Mouse (Mus musculus): ENCODE measurements around the gene Corin. TPM values are rescaled to one million over a fixed set of nuclear protein-coding genes. Genes with fewer than 3 reads are reported as not detected.

Gene Corin
- total RNA-seq, 1 experiment: 0.49 TPM

DNA sequence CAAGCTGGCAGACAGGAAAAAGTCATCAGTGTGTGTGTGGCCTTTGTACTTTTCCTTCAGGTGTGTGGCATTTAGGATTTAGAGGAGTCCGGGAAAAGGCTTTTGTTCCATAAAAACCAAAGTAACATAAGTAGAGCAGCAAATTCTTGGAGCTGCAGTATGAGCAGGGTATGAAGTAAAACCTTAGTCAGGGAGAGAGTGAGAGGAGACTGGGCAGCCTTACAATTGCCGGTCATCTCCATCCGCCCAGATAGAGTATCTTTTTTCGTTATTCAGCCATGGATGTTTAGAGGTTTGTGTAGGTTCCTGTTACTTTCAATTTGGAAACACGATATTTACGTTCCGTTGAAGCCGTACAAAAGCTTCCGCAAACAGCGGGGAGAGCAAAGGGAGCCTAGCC lies 247.2 kb downstream of the Corin start:
- no peaks in the 10 kb centered on the region for H3K4me1 ChIP-seq (ENCODE audit: control insufficient read depth in 2 of 2, insufficient read depth in 2 of 2, low read length in 2 of 2, poor library complexity in 1 of 2)
- TF ChIP-seq ZC3H11A (IDR thresholded peaks at IDR 0.05; ENCODE audit: borderline replicate concordance, low read depth, low read length): no peak
- TF ChIP-seq CHD2 (IDR thresholded peaks at IDR 0.05; ENCODE audit: low read depth, low read length): no peak
- TF ChIP-seq MAFK (IDR thresholded peaks at IDR 0.05; ENCODE audit: insufficient read depth, low read depth, low read length): no peak
- TF ChIP-seq ZNF384 (IDR thresholded peaks at IDR 0.05; ENCODE audit: low read depth, low read length): no peak
- TF ChIP-seq HCFC1 (IDR thresholded peaks at IDR 0.05; ENCODE audit: borderline replicate concordance, insufficient read depth, low read length): no peak
- no peaks in the 10 kb centered on the region for H3K9me3 ChIP-seq (ENCODE audit: control insufficient read depth, insufficient read depth, low read depth, low read length)
- no peak overlapping the region for H3K4me3 ChIP-seq (ENCODE audit: insufficient read depth in 1 of 2, low read depth in 1 of 2, low read length in 2 of 2, poor library complexity in 1 of 2, severe bottlenecking in 1 of 2)
- H3K9ac ChIP-seq (ENCODE audit: insufficient read depth, low read depth, low read length, poor library complexity, severe bottlenecking): no peak overlapping the region
- no peak for DNase-seq (ENCODE audit: low read depth, low spot score)
- H3K27ac ChIP-seq (ENCODE audit: insufficient read depth, low read depth, low read length, poor library complexity, severe bottlenecking): no peak overlapping the region
- in situ Hi-C loops (cut with MboI; ENCODE audit: low sequenced_read_pairs in 2 of 2, unreplicated experiment in 2 of 2): no loop called here
- no peaks in the 10 kb centered on the region for H3K36me3 ChIP-seq (ENCODE audit: control insufficient read depth, insufficient read depth, low read length, poor library complexity, severe bottlenecking)

- Histone ChIP-seq H3K4me1 (ENCODE audit: control insufficient read depth in 2 of 2, insufficient read depth in 2 of 2, low read length in 2 of 2, poor library complexity in 1 of 2) (no peaks in the 10 kb centered on the region), H3K27ac (ENCODE audit: insufficient read depth, low read depth, low read length, poor library complexity, severe bottlenecking) (no peak overlapping the region), H3K36me3 (ENCODE audit: control insufficient read depth, insufficient read depth, low read length, poor library complexity, severe bottlenecking) (no peaks in the 10 kb centered on the region), H3K9ac (ENCODE audit: insufficient read depth, low read depth, low read length, poor library complexity, severe bottlenecking) (no peak overlapping the region), H3K9me3 (ENCODE audit: control insufficient read depth, insufficient read depth, low read depth, low read length) (no peaks in the 10 kb centered on the region), H3K4me3 (ENCODE audit: insufficient read depth in 1 of 2, low read depth in 1 of 2, low read length in 2 of 2, poor library complexity in 1 of 2, severe bottlenecking in 1 of 2) (no peak overlapping the region)
- no peak for DNase-seq (ENCODE audit: low read depth, low spot score)
- no peak for TF ChIP-seq ZC3H11A (IDR thresholded peaks at IDR 0.05; ENCODE audit: borderline replicate concordance, low read depth, low read length)
- TF ChIP-seq CHD2 (IDR thresholded peaks at IDR 0.05; ENCODE audit: low read depth, low read length): no peak
- TF ChIP-seq ZNF384 (IDR thresholded peaks at IDR 0.05; ENCODE audit: low read depth, low read length): no peak
- TF ChIP-seq MAFK (IDR thresholded peaks at IDR 0.05; ENCODE audit: insufficient read depth, low read depth, low read length): no peak
- TF ChIP-seq HCFC1 (IDR thresholded peaks at IDR 0.05; ENCODE audit: borderline replicate concordance, insufficient read depth, low read length): no peak
- in situ Hi-C loops (cut with MboI; ENCODE audit: low sequenced_read_pairs in 2 of 2, unreplicated experiment in 2 of 2): no loop called here
Measured at GRCm38 (mm10) chr5:72254958-72255357, 249.3 kb downstream of the Corin start.

DNA sequence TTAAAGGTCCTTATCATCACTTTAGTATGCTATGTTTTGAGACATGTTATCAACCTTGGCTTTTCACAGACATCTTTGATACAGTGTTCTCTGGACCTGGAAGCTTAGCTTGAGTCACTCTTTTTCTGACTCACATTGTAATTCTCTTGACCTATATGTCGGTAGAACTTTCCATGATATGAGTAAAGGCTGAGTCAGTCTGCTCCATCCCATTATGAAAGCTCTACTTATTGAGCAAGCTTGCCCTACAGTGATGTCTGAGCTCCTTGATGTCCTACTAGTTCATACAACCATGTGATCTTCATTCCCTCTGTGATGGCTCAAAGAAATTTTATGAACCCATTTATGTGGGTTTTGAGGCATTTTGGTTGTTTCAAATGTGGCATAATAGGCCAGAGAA lies 254.1 kb downstream of the Corin start:
- H3K9ac ChIP-seq (ENCODE audit: insufficient read depth, low read depth, low read length, poor library complexity, severe bottlenecking): no peak overlapping the region
- no peak overlapping the region for H3K4me3 ChIP-seq (ENCODE audit: insufficient read depth in 1 of 2, low read depth in 1 of 2, low read length in 2 of 2, poor library complexity in 1 of 2, severe bottlenecking in 1 of 2)
- peaks cover 2% of the 10 kb centered on the region; the same call in 1 of the 2 replicates for H3K36me3 ChIP-seq (ENCODE audit: control insufficient read depth, insufficient read depth, low read length, poor library complexity, severe bottlenecking)
- H3K9me3 ChIP-seq (ENCODE audit: control insufficient read depth, insufficient read depth, low read depth, low read length): no peaks in the 10 kb centered on the region
- H3K27ac ChIP-seq (ENCODE audit: insufficient read depth, low read depth, low read length, poor library complexity, severe bottlenecking): no peak overlapping the region
- DNase-seq (ENCODE audit: low read depth, low spot score): no peak
- TF ChIP-seq ZC3H11A (IDR thresholded peaks at IDR 0.05; ENCODE audit: borderline replicate concordance, low read depth, low read length): no peak
- no peak for TF ChIP-seq ZNF384 (IDR thresholded peaks at IDR 0.05; ENCODE audit: low read depth, low read length)
- no peak for TF ChIP-seq MAFK (IDR thresholded peaks at IDR 0.05; ENCODE audit: insufficient read depth, low read depth, low read length)
- TF ChIP-seq HCFC1 (IDR thresholded peaks at IDR 0.05; ENCODE audit: borderline replicate concordance, insufficient read depth, low read length): no peak
- no peak for TF ChIP-seq CHD2 (IDR thresholded peaks at IDR 0.05; ENCODE audit: low read depth, low read length)
- in situ Hi-C loops (cut with MboI; ENCODE audit: low sequenced_read_pairs in 2 of 2, unreplicated experiment in 2 of 2): no loop called here
- H3K4me1 ChIP-seq (ENCODE audit: control insufficient read depth in 2 of 2, insufficient read depth in 2 of 2, low read length in 2 of 2, poor library complexity in 1 of 2): no peaks in the 10 kb centered on the region

Other genes with a start within 250 kb of the Corin start
- 10.6 and 13.4 TPM in 2 replicates for gene Nfxl1, start 55.2 kb upstream of the Corin start, total RNA-seq (2012; rRNA removed)
- 0.22 TPM in 1 of 2 replicates, not detected in the other for gene Zar1, start 76.8 kb upstream of the Corin start, total RNA-seq (2012; rRNA removed)
- not detected in 2 replicates for gene Gm5868, start 83.1 kb upstream of the Corin start, total RNA-seq (2012; rRNA removed)
- gene Cnga1, start 139.8 kb upstream of the Corin start, total RNA-seq (2012; rRNA removed): not detected in 2 replicates
- gene Nipal1, start 143.3 kb upstream of the Corin start, total RNA-seq (2012; rRNA removed): 0.11 and 0.22 TPM in 2 replicates
- 0.09 TPM in 1 of 2 replicates, not detected in the other for gene Txk, start 248.3 kb upstream of the Corin start, total RNA-seq (2012; rRNA removed)